Mouse (Mus musculus) forebrain, embryonic 16.5 days (tissue): ENCODE measurements around the gene Gripap1. TPM values are rescaled to one million over a fixed set of nuclear protein-coding genes. Genes with fewer than 3 reads are reported as not detected.

Experiments
- ATAC-seq: fragments of 200-750 bp; cut with Nextera tagmentation; 2 replicates; pipeline ENCODE4 v1.8.0; 2017; ENCODE audit warnings: mild to moderate bottlenecking, moderate library complexity
- H3K27ac ChIP-seq: fragments of 300-500 bp; sonication (generic); 2 replicates; pipeline ENCODE4 v1.5.1; 2014; ENCODE audit warnings: low read length, control low read depth
- H3K27me3 ChIP-seq: fragments of 300-500 bp; sonication (generic); replicated peaks from 2 replicates; pipeline ENCODE4 v1.6.1; 2014; ENCODE audit warnings: low read length; ENCODE audit not compliant: control insufficient read depth, insufficient read depth
- H3K36me3 ChIP-seq: fragments of 300-500 bp; sonication (generic); 2 replicates; pipeline ENCODE4 v1.6.1; 2014; ENCODE audit not compliant: control insufficient read depth, insufficient read depth
- H3K4me1 ChIP-seq: fragments of 300-500 bp; sonication (generic); replicated peaks from 2 replicates; pipeline ENCODE4 v1.6.1; 2014; ENCODE audit warnings: low read length; ENCODE audit not compliant: control insufficient read depth, insufficient read depth
- H3K4me2 ChIP-seq: fragments of 300-500 bp; sonication (generic); 2 replicates; pipeline ENCODE4 v1.6.1; 2014; ENCODE audit warnings: mild to moderate bottlenecking, low read length, control low read depth
- H3K4me3 ChIP-seq: fragments of 300-500 bp; sonication (generic); replicated peaks from 2 replicates; pipeline ENCODE4 v1.5.1; 2014; ENCODE audit warnings: mild to moderate bottlenecking, low read length, control low read depth
- H3K9ac ChIP-seq: fragments of 300-500 bp; sonication (generic); replicated peaks from 2 replicates; pipeline ENCODE4 v1.6.1; 2014; ENCODE audit warnings: low read depth, low read length, control low read depth
- H3K9me3 ChIP-seq: fragments of 300-500 bp; sonication (generic); 2 replicates; pipeline ENCODE4 v1.6.1; 2016; ENCODE audit warnings: low read length; ENCODE audit not compliant: control insufficient read depth
- WGBS: fragments of 180-500 bp; shearing (Covaris S2); extraction: QIAGEN DNeasy Blood & Tissue Kit; methylation state at CpG from one replicate; pipeline ENCODE4 v1.1.7; 2014; 5-methylcytosine and 5-hydroxymethylcytosine counted together
- polyA plus RNA-seq: library from polyadenylated mRNA; unstranded; fragments of >200 nt; fragmentation: Nextera tagmentation; extraction: Ambion mirVana; gene quantifications from 2 replicates; pipeline ENCODE4 v1.2.1, GENCODE M21; 2015

Gene Gripap1
- polyA plus RNA-seq, 1 experiment from 2014 or later: 81.9 TPM

GRCm38 (mm10) chrX:7859191-7859753 lies 69.7 kb downstream of the Gripap1 start:
- no peaks in the 10 kb centered on the region for H3K27me3 ChIP-seq
- 86% methylated on average over 3 of the region's 3 CpGs for WGBS
- no peak overlapping the region for H3K4me3 ChIP-seq
- H3K4me1 ChIP-seq: no peaks in the 10 kb centered on the region
- no peak for ATAC-seq
- H3K4me2 ChIP-seq: no peak overlapping the region
- H3K36me3 ChIP-seq: no peaks in the 10 kb centered on the region
- no peak overlapping the region for H3K27ac ChIP-seq
- no peaks in the 10 kb centered on the region for H3K9me3 ChIP-seq
- H3K9ac ChIP-seq: no peak overlapping the region

- WGBS: 93% methylated on average over 1 of the region's 1 CpGs
Observed at GRCm38 (mm10) chrX:7863181-7863580, 73.6 kb downstream of the Gripap1 start.

GRCm38 (mm10) chrX:7864551-7864950 lies 75.0 kb downstream of the Gripap1 start:
- Histone ChIP-seq H3K9me3 (no peaks in the 10 kb centered on the region), H3K4me3 (no peak overlapping the region), H3K27ac (no peak overlapping the region), H3K36me3 (no peaks in the 10 kb centered on the region), H3K27me3 (no peaks in the 10 kb centered on the region), H3K4me1 (no peaks in the 10 kb centered on the region), H3K4me2 (no peak overlapping the region), H3K9ac (no peak overlapping the region)
- no peak for ATAC-seq
- WGBS: 86% methylated on average over 3 of the region's 3 CpGs

More at GRCm38 (mm10) chrX:7863181-7863580, 73.6 kb downstream of the Gripap1 start:
- no peak overlapping the region for H3K27ac ChIP-seq
- no peak overlapping the region for H3K4me2 ChIP-seq
- no peaks in the 10 kb centered on the region for H3K9me3 ChIP-seq
- H3K4me1 ChIP-seq: no peaks in the 10 kb centered on the region
- no peak overlapping the region for H3K9ac ChIP-seq
- H3K27me3 ChIP-seq: no peaks in the 10 kb centered on the region
- no peak overlapping the region for H3K4me3 ChIP-seq
- no peak for ATAC-seq
- no peaks in the 10 kb centered on the region for H3K36me3 ChIP-seq

DNA sequence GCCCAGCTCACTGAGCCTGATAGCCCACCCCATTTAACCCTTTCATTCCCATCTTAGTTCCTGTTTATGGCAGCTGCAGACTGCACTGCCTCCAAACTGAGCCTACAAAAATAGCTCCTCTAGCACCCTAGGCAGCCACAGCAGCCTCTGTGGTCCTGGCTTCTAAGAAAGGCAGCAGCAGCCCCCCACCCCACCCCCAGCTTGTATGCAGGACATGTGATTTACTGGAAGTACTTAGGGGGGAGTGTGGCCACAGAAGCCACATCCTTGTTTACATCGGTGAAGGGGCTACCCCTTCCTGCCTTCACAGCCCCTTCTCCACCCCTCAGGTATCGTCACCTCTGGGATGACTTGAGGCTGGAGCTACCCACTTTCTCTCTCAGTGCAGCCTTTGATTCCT lies 75.8 kb downstream of the Gripap1 start:
- H3K36me3 ChIP-seq: no peaks in the 10 kb centered on the region
- H3K27me3 ChIP-seq: no peaks in the 10 kb centered on the region
- no peak overlapping the region for H3K27ac ChIP-seq
- WGBS: 97% methylated on average over 2 of the region's 2 CpGs
- no peaks in the 10 kb centered on the region for H3K4me1 ChIP-seq
- H3K4me3 ChIP-seq: no peak overlapping the region
- no peak for ATAC-seq
- no peak overlapping the region for H3K4me2 ChIP-seq
- no peaks in the 10 kb centered on the region for H3K9me3 ChIP-seq
- no peak overlapping the region for H3K9ac ChIP-seq

GRCm38 (mm10) chrX:7865786-7866185 lies 76.2 kb downstream of the Gripap1 start:
- ATAC-seq: no peak
- H3K27ac ChIP-seq: no peak overlapping the region
- H3K36me3 ChIP-seq: no peaks in the 10 kb centered on the region
- no peaks in the 10 kb centered on the region for H3K9me3 ChIP-seq
- H3K4me2 ChIP-seq: no peak overlapping the region
- 72% methylated on average over 2 of the region's 2 CpGs for WGBS
- no peaks in the 10 kb centered on the region for H3K27me3 ChIP-seq
- H3K4me3 ChIP-seq: no peak overlapping the region
- H3K4me1 ChIP-seq: no peaks in the 10 kb centered on the region
- H3K9ac ChIP-seq: no peak overlapping the region

DNA sequence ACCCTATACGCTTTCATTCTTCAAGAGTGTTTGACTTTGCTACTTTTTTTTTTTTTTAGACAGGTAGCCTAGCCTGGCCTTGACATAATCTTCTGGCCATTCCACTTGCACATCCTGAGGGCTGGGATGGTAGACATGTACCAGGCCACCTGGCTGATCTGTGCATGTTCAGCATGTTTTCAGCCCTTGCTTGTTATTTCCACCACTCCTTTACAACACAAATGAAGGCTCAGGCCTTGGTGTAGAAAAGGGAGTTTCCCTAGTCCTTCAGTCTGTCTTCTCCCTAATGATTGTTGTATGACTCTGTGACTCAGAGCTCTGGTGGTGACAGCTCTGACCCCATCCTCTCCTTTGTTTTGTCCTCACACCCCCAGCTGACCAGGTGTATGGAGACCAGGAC lies 77.6 kb downstream of the Gripap1 start:
- Histone ChIP-seq H3K9me3 (no peaks in the 10 kb centered on the region), H3K27me3 (no peaks in the 10 kb centered on the region), H3K4me2 (no peak overlapping the region), H3K36me3 (peaks cover 3% of the 10 kb centered on the region; the same call in 1 of the 2 replicates), H3K4me3 (no peak overlapping the region), H3K9ac (no peak overlapping the region), H3K27ac (no peak overlapping the region), H3K4me1 (no peaks in the 10 kb centered on the region)
- 100% methylated on average over 1 of the region's 1 CpGs for WGBS
- no peak for ATAC-seq

GRCm38 (mm10) chrX:7868506-7868905 lies 78.9 kb downstream of the Gripap1 start:
- no peaks in the 10 kb centered on the region for H3K4me1 ChIP-seq
- 52% methylated on average over 2 of the region's 2 CpGs for WGBS
- no peak overlapping the region for H3K4me2 ChIP-seq
- no peak overlapping the region for H3K27ac ChIP-seq
- H3K9ac ChIP-seq: no peak overlapping the region
- no peaks in the 10 kb centered on the region for H3K9me3 ChIP-seq
- no peak overlapping the region for H3K4me3 ChIP-seq
- ATAC-seq: no peak
- peaks cover 3% of the 10 kb centered on the region; the same call in 1 of the 2 replicates for H3K36me3 ChIP-seq
- H3K27me3 ChIP-seq: no peaks in the 10 kb centered on the region

- H3K4me3 ChIP-seq: no peak overlapping the region
Observed at GRCm38 (mm10) chrX:7869826-7870225, 80.3 kb downstream of the Gripap1 start.

More at GRCm38 (mm10) chrX:7869826-7870225, 80.3 kb downstream of the Gripap1 start:
- H3K9ac ChIP-seq: no peak overlapping the region
- no peaks in the 10 kb centered on the region for H3K27me3 ChIP-seq
- ATAC-seq: no peak
- no peak overlapping the region for H3K27ac ChIP-seq
- WGBS: 16% methylated on average over 3 of the region's 3 CpGs
- no peaks in the 10 kb centered on the region for H3K4me1 ChIP-seq
- no peak overlapping the region for H3K4me2 ChIP-seq
- peaks cover 5% of the 10 kb centered on the region; the same call in 1 of the 2 replicates for H3K36me3 ChIP-seq
- H3K9me3 ChIP-seq: no peaks in the 10 kb centered on the region
